Mouse (Mus musculus) left cerebral cortex, postnatal 14 days (tissue): ENCODE data around the gene Ptprn2. TPM values are rescaled to one million over a fixed set of nuclear protein-coding genes. Genes with fewer than 3 reads are reported as not detected.

Source experiments
- DNase-seq, 2 experiments: peaks; one replicate each; pipeline ENCODE4 v3.0.0; 2021 to 2022; ENCODE audit warnings: low spot score in 2 of 2, mixed read lengths in 1 of 2
- intact Hi-C: fragments of 180-260 bp; cut with DNase I; formaldehyde crosslinking; loops from one replicate; pipeline ENCODE4 v1.15.1; 2025
- total RNA-seq, 2 experiments: library from RNA; stranded (reverse); gene quantifications; 2 replicates each; pipeline ENCODE4 v1.2.3; 2021

Ptprn2 gene
- total RNA-seq, 2 experiments from 2014 or later, result 383 to 385 TPM

- intact Hi-C loops, result no loop called here
- no peak for DNase-seq
These were observed 531.5 kb downstream of the Ptprn2 start for GRCm38 (mm10) chr12:117016753-117017595.

- DNase-seq, result no peak
- intact Hi-C loops, result no loop called here
These were observed 532.4 kb downstream of the Ptprn2 start for GRCm38 (mm10) chr12:117017912-117018311.

GRCm38 (mm10) chr12:117023235-117023634 lies 537.7 kb downstream of the Ptprn2 start:
- DNase-seq, result no peak
- intact Hi-C loops, result no loop called here

- intact Hi-C loops, result no loop called here
- DNase-seq, result peak; percentile 43 to 52
These were observed 539.4 kb downstream of the Ptprn2 start for GRCm38 (mm10) chr12:117024916-117025315.

- intact Hi-C loops, result no loop called here
- no peak for DNase-seq
These were observed 540.2 kb downstream of the Ptprn2 start for GRCm38 (mm10) chr12:117025676-117026075.

- intact Hi-C loops, result no loop called here
- no peak for DNase-seq
These were observed 541.8 kb downstream of the Ptprn2 start for GRCm38 (mm10) chr12:117027351-117027750.

GRCm38 (mm10) chr12:117028333-117028961 lies 542.9 kb downstream of the Ptprn2 start:
- intact Hi-C loops, result no loop called here
- DNase-seq, result peak in 1 of 2 experiments; percentile 31

- intact Hi-C loops, result loop anchor here (10.0 kb wide), 1 partner anchor 122 kb away; no protein-coding TSS in a partner anchor
These were observed 547.7 kb downstream of the Ptprn2 start for GRCm38 (mm10) chr12:117033172-117033571.

GRCm38 (mm10) chr12:117034506-117034905 lies 549.0 kb downstream of the Ptprn2 start:
- no peak for DNase-seq
- intact Hi-C loops, result loop anchor here (10.0 kb wide), 1 partner anchor 120 kb away; no protein-coding TSS in a partner anchor

More at GRCm38 (mm10) chr12:117033172-117033571, 547.7 kb downstream of the Ptprn2 start:
- DNase-seq, result no peak

GRCm38 (mm10) chr12:117035243-117035642 lies 549.7 kb downstream of the Ptprn2 start:
- peak; percentile 79 to 81 for DNase-seq
- intact Hi-C loops, result loop anchor here (5.0 to 10.0 kb wide), 2 partner anchors 120 to 292 kb away; no protein-coding TSS in a partner anchor

GRCm38 (mm10) chr12:117039411-117039810 lies 553.9 kb downstream of the Ptprn2 start:
- DNase-seq, result no peak
- intact Hi-C loops, result loop anchor here (5.0 to 10.0 kb wide), 2 partner anchors 115 to 288 kb away; no protein-coding TSS in a partner anchor

GRCm38 (mm10) chr12:117041409-117041808 lies 555.9 kb downstream of the Ptprn2 start:
- no peak for DNase-seq
- intact Hi-C loops, result no loop called here

GRCm38 (mm10) chr12:117042706-117043105 lies 557.2 kb downstream of the Ptprn2 start:
- DNase-seq, result no peak
- intact Hi-C loops, result no loop called here

GRCm38 (mm10) chr12:117047384-117048251 lies 562.1 kb downstream of the Ptprn2 start:
- DNase-seq, result no peak
- intact Hi-C loops, result no loop called here

GRCm38 (mm10) chr12:117049829-117050228 lies 564.3 kb downstream of the Ptprn2 start:
- intact Hi-C loops, result no loop called here
- DNase-seq, result no peak

- intact Hi-C loops, result no loop called here
These were observed 567.8 kb downstream of the Ptprn2 start for GRCm38 (mm10) chr12:117053223-117053850.

GRCm38 (mm10) chr12:117053851-117054769 lies 568.6 kb downstream of the Ptprn2 start:
- DNase-seq, result peak; percentile 45 to 69
- intact Hi-C loops, result no loop called here

More at GRCm38 (mm10) chr12:117053223-117053850, 567.8 kb downstream of the Ptprn2 start:
- no peak for DNase-seq
